Mouse (Mus musculus) testis, postnatal 14 days (tissue): ENCODE measurements at regions not wholly inside any gene's neighbourhood (a gene's known extent, or its start where the extent isn't known, plus 50 kb on each side); places are given as distances from the start of the nearest gene placed in this dataset.

ENCODE experiments used
- DNase-seq: peaks from one replicate; pipeline ENCODE4 v3.0.0; 2021; ENCODE audit warnings: low spot score

GRCm38 (mm10) chr1:3012530-3012929, 1795.2 kb upstream of the Gm37988 start:
- DNase-seq, result no peak

GRCm38 (mm10) chr1:3062759-3063158, 1744.9 kb upstream of the Gm37988 start:
- no peak for DNase-seq

GRCm38 (mm10) chr1:3094375-3094774, 1713.3 kb upstream of the Gm37988 start:
- DNase-seq, result no peak

- DNase-seq, result no peak
Observed at GRCm38 (mm10) chr1:3094910-3095309, 1712.8 kb upstream of the Gm37988 start.

GRCm38 (mm10) chr1:3113564-3113963, 1694.1 kb upstream of the Gm37988 start:
- no peak for DNase-seq

GRCm38 (mm10) chr1:3119498-3120391, 1687.9 kb upstream of the Gm37988 start:
- peak; percentile 9 for DNase-seq

GRCm38 (mm10) chr1:3120392-3120690, 1687.4 kb upstream of the Gm37988 start:
- DNase-seq, result no peak

- DNase-seq, result peak; percentile 15
Observed at GRCm38 (mm10) chr1:3121288-3121687, 1686.4 kb upstream of the Gm37988 start.

GRCm38 (mm10) chr1:3121745-3122144, 1685.9 kb upstream of the Gm37988 start:
- DNase-seq, result no peak
